Mouse (Mus musculus): ENCODE results near the gene Atl2. TPM values are rescaled to one million over a fixed set of nuclear protein-coding genes. Genes with fewer than 3 reads are reported as not detected.

Atl2 gene
- total and polyA plus RNA-seq, 2 experiments from 2014 or later = 24.3 to 34.9 TPM

DNA sequence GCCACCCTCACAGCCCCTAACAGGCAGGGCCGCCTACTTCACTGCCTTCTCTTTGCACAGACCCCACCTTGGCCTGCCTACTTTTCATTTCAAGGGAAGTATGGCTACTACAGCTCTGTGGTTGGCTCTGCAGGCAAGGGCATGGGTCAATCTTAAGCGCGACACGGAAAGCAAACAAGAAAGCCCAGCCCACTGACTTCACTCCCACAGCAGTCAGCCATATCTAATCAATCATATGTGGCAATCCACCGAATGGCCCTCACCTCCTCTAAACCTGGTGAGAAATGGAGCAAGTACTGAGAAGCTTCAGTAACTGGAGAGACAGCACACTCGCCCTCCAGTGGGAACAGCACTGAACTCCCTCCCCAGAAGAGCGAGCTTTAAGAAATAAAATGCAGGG, 4.0 kb downstream of the Atl2 start:
- Histone ChIP-seq H3K9me3 (ENCODE audit: low read length) (no peaks in the 10 kb centered on the region), H3K27ac (no peak overlapping the region), H3K4me1 (ENCODE audit: insufficient read depth, low read length) (0 out of 2 replicates have a peak, but pooled peaks cover 5% of the 10 kb centered on the region), H3K9ac (replicated peaks; ENCODE audit: low read length) (no peak overlapping the region), H3K27me3 (ENCODE audit: insufficient read depth, low read length) (no peaks in the 10 kb centered on the region), H3K4me3 (ENCODE audit: low read length) (no peak overlapping the region), H3K4me2 (ENCODE audit: low read depth, low read length) (no peak overlapping the region), H3K36me3 (ENCODE audit: insufficient read depth, low read length) (no peaks in the 10 kb centered on the region)
- ATAC-seq (no peak), DNase-seq (ENCODE audit: low spot score) (no peak)
- 30% methylated on average over 7 of the region's 7 CpGs for WGBS
- TF ChIP-seq CTCF (IDR thresholded peaks at IDR 0.05; ENCODE audit: low read depth) = no peak

DNA sequence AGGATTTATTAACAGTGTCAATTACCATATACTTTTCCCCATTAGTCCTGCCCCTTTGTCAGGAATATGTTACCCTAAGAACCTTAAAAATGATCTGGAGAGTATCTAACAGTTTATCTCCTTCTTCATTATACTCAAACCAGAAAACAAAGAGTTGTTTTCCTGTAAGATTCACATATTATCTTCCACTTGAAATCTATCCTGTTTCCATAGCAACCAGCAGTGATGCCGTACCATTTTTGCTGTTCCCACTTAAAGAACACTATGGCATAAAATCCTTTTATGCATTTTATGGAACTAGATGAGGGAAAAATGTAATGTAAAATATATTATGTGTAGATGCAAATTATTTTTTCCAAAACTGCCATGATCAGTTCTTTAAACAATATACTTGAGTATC, 8.0 kb downstream of the Atl2 start:
- Histone ChIP-seq H3K27ac (no peak overlapping the region), H3K4me1 (ENCODE audit: insufficient read depth, low read length) (no peaks in the 10 kb centered on the region), H3K36me3 (ENCODE audit: insufficient read depth, low read length) (no peaks in the 10 kb centered on the region), H3K9ac (replicated peaks; ENCODE audit: low read length) (no peak overlapping the region), H3K4me2 (ENCODE audit: low read depth, low read length) (no peak overlapping the region), H3K9me3 (ENCODE audit: low read length) (no peaks in the 10 kb centered on the region), H3K4me3 (ENCODE audit: low read length) (no peak overlapping the region), H3K27me3 (ENCODE audit: insufficient read depth, low read length) (no peaks in the 10 kb centered on the region)
- DNase-seq (ENCODE audit: low spot score) (peak; percentile 32), ATAC-seq (no peak)
- no peak for TF ChIP-seq CTCF (IDR thresholded peaks at IDR 0.05; ENCODE audit: low read depth)
- 20% methylated on average over 1 of the region's 1 CpGs for WGBS

DNA sequence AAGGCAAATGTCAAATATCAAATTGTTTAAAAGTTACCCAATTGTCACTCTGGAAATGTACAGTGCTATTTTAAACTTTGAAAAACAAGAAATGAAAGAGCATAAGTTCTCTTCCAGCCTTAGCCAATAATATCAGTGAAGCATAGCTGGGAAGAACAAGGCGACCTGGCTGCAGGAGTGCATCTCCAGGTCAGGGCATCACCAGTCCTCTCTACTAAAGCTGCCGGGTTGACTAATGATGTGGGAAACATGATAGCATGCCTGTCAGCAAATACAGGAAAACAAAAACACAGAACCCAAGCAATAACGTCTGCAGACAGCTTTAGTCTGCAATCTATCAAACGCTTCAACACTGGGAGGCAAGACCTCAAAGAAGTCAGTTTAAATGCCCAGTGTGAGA, 12.7 kb downstream of the Atl2 start:
- Histone ChIP-seq H3K4me3 (ENCODE audit: low read length) (no peak overlapping the region), H3K9me3 (ENCODE audit: low read length) (no peaks in the 10 kb centered on the region), H3K27me3 (ENCODE audit: insufficient read depth, low read length) (no peaks in the 10 kb centered on the region), H3K36me3 (ENCODE audit: insufficient read depth, low read length) (no peaks in the 10 kb centered on the region), H3K4me1 (ENCODE audit: insufficient read depth, low read length) (no peaks in the 10 kb centered on the region), H3K4me2 (ENCODE audit: low read depth, low read length) (no peak overlapping the region), H3K9ac (replicated peaks; ENCODE audit: low read length) (no peak overlapping the region), H3K27ac (no peak overlapping the region)
- 41% methylated on average over 4 of the region's 4 CpGs for WGBS
- DNase-seq (ENCODE audit: low spot score) (no peak), ATAC-seq (no peak)
- no peak for TF ChIP-seq CTCF (IDR thresholded peaks at IDR 0.05; ENCODE audit: low read depth)

DNA sequence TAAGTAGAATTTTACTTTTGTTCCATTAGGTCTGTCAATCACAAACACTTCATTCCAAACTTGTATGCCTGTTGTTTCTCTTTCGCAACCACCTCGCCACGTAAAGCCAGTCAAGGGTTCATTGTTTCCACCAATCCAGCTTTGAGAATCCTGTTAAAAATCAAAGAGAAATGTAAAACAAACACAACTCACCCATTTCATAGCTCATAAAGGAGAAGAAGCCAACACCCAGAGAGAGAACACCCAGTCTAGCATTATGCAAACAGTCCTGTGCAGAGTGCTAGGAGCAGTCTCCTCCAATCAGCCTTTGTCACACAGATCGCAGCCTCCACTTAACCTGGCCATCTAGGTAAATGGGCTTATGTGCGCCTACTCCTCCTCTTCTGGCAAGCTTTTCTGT, 30.9 kb downstream of the Atl2 start:
- DNase-seq (ENCODE audit: low spot score) = no peak
- 88% methylated on average over 5 of the region's 5 CpGs for WGBS
- H3K27ac ChIP-seq = no peak overlapping the region
- no peak for ATAC-seq
- no peak overlapping the region for H3K4me3 ChIP-seq (ENCODE audit: low read length)
- no peaks in the 10 kb centered on the region for H3K27me3 ChIP-seq (ENCODE audit: insufficient read depth, low read length)
- H3K4me1 ChIP-seq (ENCODE audit: insufficient read depth, low read length) = no peaks in the 10 kb centered on the region
- no peaks in the 10 kb centered on the region for H3K9me3 ChIP-seq (ENCODE audit: low read length)
- peaks cover 29% of the 10 kb centered on the region; the same call in 1 of the 2 replicates for H3K36me3 ChIP-seq (ENCODE audit: insufficient read depth, low read length)
- H3K4me2 ChIP-seq (ENCODE audit: low read depth, low read length) = no peak overlapping the region
- no peak for TF ChIP-seq CTCF (IDR thresholded peaks at IDR 0.05; ENCODE audit: low read depth)
- H3K9ac ChIP-seq (replicated peaks; ENCODE audit: low read length) = no peak overlapping the region

DNA sequence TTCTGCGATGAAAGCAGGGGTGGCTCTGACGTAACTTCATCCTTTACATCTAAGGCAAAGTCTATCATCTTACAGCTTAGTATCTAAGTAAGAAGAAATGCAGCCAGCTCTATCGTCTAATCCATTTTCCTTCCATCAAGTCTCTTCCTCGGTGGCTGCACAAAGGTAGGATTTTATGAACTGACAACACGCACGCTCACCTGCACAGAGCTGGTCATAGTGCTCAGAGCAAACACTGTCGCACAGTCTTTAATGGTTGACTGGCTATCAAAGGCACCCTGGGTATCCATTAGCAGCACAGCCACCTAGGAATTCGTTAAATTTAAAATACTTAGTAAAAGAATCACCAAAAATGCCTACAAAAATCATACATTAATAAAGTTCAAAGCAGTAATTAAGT, 31.4 kb downstream of the Atl2 start:
- Histone ChIP-seq H3K4me2 (ENCODE audit: low read depth, low read length) (no peak overlapping the region), H3K9me3 (ENCODE audit: low read length) (no peaks in the 10 kb centered on the region), H3K4me1 (ENCODE audit: insufficient read depth, low read length) (no peaks in the 10 kb centered on the region), H3K27me3 (ENCODE audit: insufficient read depth, low read length) (no peaks in the 10 kb centered on the region), H3K36me3 (ENCODE audit: insufficient read depth, low read length) (peaks cover 33% of the 10 kb centered on the region), H3K4me3 (ENCODE audit: low read length) (no peak overlapping the region), H3K27ac (no peak overlapping the region), H3K9ac (replicated peaks; ENCODE audit: low read length) (no peak overlapping the region)
- no peak for TF ChIP-seq CTCF (IDR thresholded peaks at IDR 0.05; ENCODE audit: low read depth)
- no peak for DNase-seq (ENCODE audit: low spot score)
- 82% methylated on average over 8 of the region's 8 CpGs for WGBS
- no peak for ATAC-seq

DNA sequence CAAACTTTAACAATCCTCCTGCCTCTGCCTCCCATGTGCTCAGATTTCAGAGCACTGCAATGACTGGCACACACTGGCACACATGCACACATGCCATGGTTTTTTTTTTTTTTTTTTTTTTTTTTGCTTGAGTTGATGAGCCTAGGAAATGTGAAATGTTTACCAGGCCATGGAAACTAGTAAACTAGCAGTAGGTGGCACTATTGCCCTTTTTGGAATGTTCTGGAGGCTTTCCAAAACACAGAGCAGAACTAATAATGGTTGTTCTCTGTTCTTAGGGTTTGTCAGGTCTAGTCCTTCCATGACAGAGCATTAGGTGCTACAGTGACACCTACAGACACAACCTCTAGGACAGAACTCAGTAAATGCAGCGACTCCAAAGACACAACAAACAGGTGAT, 33.9 kb downstream of the Atl2 start:
- peak; percentile 63 for TF ChIP-seq CTCF (IDR thresholded peaks at IDR 0.05; ENCODE audit: low read depth)
- Histone ChIP-seq H3K9me3 (ENCODE audit: low read length) (no peaks in the 10 kb centered on the region), H3K4me1 (ENCODE audit: insufficient read depth, low read length) (no peaks in the 10 kb centered on the region), H3K9ac (replicated peaks; ENCODE audit: low read length) (no peak overlapping the region), H3K4me2 (ENCODE audit: low read depth, low read length) (no peak overlapping the region), H3K36me3 (ENCODE audit: insufficient read depth, low read length) (peaks cover 44% of the 10 kb centered on the region), H3K27me3 (ENCODE audit: insufficient read depth, low read length) (no peaks in the 10 kb centered on the region), H3K27ac (no peak overlapping the region), H3K4me3 (ENCODE audit: low read length) (no peak overlapping the region)
- 83% methylated on average over 1 of the region's 1 CpGs for WGBS
- DNase-seq (ENCODE audit: low spot score) = peak; percentile 80
- no peak for ATAC-seq

DNA sequence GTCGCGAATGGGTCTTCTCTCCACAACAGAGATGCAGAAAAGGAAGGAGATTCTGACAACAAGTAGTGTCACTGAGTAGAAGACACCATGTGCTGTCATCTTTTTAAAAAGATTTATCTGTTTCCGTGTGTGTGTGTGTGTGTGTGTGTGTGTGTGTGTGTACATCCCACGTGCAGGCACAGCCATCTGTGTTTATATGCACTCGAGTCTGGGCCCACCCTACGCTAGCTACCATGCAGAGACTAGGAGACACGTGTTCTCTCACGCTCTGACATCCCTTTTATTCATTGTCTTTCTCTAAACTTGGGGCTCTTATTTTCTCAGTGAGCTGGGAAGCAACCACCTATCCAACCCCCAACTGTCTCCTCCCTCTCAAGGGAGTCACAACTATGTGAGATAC, 40.4 kb downstream of the Atl2 start:
- Histone ChIP-seq H3K4me1 (ENCODE audit: insufficient read depth, low read length) (no peaks in the 10 kb centered on the region), H3K27ac (no peak overlapping the region), H3K4me3 (ENCODE audit: low read length) (no peak overlapping the region), H3K4me2 (ENCODE audit: low read depth, low read length) (no peak overlapping the region), H3K9ac (replicated peaks; ENCODE audit: low read length) (no peak overlapping the region), H3K36me3 (ENCODE audit: insufficient read depth, low read length) (peaks cover 56% of the 10 kb centered on the region), H3K27me3 (ENCODE audit: insufficient read depth, low read length) (no peaks in the 10 kb centered on the region), H3K9me3 (ENCODE audit: low read length) (no peaks in the 10 kb centered on the region)
- no peak for TF ChIP-seq CTCF (IDR thresholded peaks at IDR 0.05; ENCODE audit: low read depth)
- ATAC-seq = no peak
- 78% methylated on average over 8 of the region's 8 CpGs for WGBS
- no peak for DNase-seq (ENCODE audit: low spot score)
